Mouse (Mus musculus): ENCODE results near the gene Slc17a1. TPM values are rescaled to one million over a fixed set of nuclear protein-coding genes. Genes with fewer than 3 reads are reported as not detected.

Gene Slc17a1
- total RNA-seq (2014; rRNA removed), result not detected in 2 replicates
- polyA plus RNA-seq (2015; fragmentation: Nextera tagmentation; extraction: Ambion mirVana), result not detected in 2 replicates

- H3K9ac ChIP-seq (replicated peaks; ENCODE audit: low read length), result no peak within 1 kb of the TSS
- no peaks in the 10 kb centered on the region for H3K4me1 ChIP-seq (ENCODE audit: insufficient read depth, low read length)
- no peaks in the 10 kb centered on the region for H3K9me3 ChIP-seq (ENCODE audit: low read length)
- no peak within 1 kb of the TSS for H3K4me3 ChIP-seq (ENCODE audit: low read length)
- DNase-seq (ENCODE audit: low spot score), result no peak
- no peaks in the 10 kb centered on the region for H3K27me3 ChIP-seq (ENCODE audit: insufficient read depth, low read length)
- no peaks in the 10 kb centered on the region for H3K36me3 ChIP-seq (ENCODE audit: insufficient read depth, low read length)
- TF ChIP-seq CTCF (IDR thresholded peaks at IDR 0.05; ENCODE audit: low read depth), result no peak
- 89% methylated on average over 7 of the region's 7 CpGs for WGBS
- no peak within 1 kb of the TSS for H3K4me2 ChIP-seq (ENCODE audit: low read depth, low read length)
- H3K27ac ChIP-seq, result no peak within 1 kb of the TSS
- ATAC-seq, result no peak
Observed at GRCm38 (mm10) chr13:23867405-23867804, at the start of gene Slc17a1. TSS of gene Slc17a1 (plus strand) at chr13:23867750.

DNA sequence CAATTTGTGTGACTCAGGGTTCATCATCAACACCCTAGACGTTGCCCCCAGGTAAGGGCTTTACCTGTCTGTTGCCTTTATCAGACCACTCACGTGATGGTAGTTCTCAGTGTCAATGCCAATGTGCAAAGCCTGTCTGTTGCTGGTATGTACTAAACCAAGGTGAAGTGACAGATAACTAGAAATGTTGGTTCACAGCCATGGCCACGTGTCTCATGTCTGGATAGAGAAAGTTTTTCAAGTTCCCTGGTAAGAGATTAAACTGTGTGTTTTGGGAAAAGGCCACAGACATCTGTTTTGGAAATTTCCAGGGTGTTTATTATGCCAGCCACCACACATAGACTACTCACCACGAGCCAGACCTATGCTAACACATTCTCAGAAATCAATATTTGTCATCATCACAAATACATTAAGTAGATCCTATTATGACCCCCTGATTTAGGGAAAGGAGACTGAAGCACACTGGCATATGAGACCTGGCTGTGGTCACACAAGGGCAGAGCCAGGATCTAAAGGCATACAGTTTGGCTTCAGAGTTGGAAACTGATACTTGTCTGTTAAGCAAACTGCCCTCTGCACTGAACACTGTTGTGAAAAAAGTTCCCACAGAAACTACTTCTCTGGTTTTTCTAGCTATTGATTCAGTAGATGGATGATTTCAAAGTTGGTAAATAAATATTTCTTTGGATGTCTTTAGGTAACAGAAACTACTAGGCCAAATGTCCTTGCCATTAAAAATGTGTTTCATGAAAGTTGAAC lies 47.2 kb upstream of the Slc17a1 start:
- Histone ChIP-seq H3K4me3 (ENCODE audit: low read length) (no peak overlapping the region), H3K9ac (replicated peaks; ENCODE audit: low read length) (no peak overlapping the region), H3K27me3 (ENCODE audit: insufficient read depth, low read length) (no peaks in the 10 kb centered on the region), H3K27ac (no peak overlapping the region), H3K36me3 (ENCODE audit: insufficient read depth, low read length) (no peaks in the 10 kb centered on the region), H3K4me1 (ENCODE audit: insufficient read depth, low read length) (no peaks in the 10 kb centered on the region), H3K9me3 (ENCODE audit: low read length) (no peaks in the 10 kb centered on the region), H3K4me2 (ENCODE audit: low read depth, low read length) (no peak overlapping the region)
- WGBS, result 76% methylated on average over 4 of the region's 4 CpGs
- ATAC-seq (no peak), DNase-seq (ENCODE audit: low spot score) (no peak)
- TF ChIP-seq CTCF (IDR thresholded peaks at IDR 0.05; ENCODE audit: low read depth), result no peak

GRCm38 (mm10) chr13:23822213-23822612 lies 45.3 kb upstream of the Slc17a1 start:
- WGBS, result 81% methylated on average over 3 of the region's 3 CpGs
- Histone ChIP-seq H3K4me2 (ENCODE audit: low read depth, low read length) (no peak overlapping the region), H3K4me1 (ENCODE audit: insufficient read depth, low read length) (no peaks in the 10 kb centered on the region), H3K27me3 (ENCODE audit: insufficient read depth, low read length) (no peaks in the 10 kb centered on the region), H3K9me3 (ENCODE audit: low read length) (no peaks in the 10 kb centered on the region), H3K27ac (no peak overlapping the region), H3K4me3 (ENCODE audit: low read length) (no peak overlapping the region), H3K36me3 (ENCODE audit: insufficient read depth, low read length) (no peaks in the 10 kb centered on the region), H3K9ac (replicated peaks; ENCODE audit: low read length) (no peak overlapping the region)
- ATAC-seq (no peak), DNase-seq (ENCODE audit: low spot score) (no peak)
- no peak for TF ChIP-seq CTCF (IDR thresholded peaks at IDR 0.05; ENCODE audit: low read depth)

GRCm38 (mm10) chr13:23826606-23827005 lies 40.9 kb upstream of the Slc17a1 start:
- H3K4me1 ChIP-seq (ENCODE audit: insufficient read depth, low read length), result no peaks in the 10 kb centered on the region
- DNase-seq (ENCODE audit: low spot score) (no peak), ATAC-seq (no peak)
- no peaks in the 10 kb centered on the region for H3K27me3 ChIP-seq (ENCODE audit: insufficient read depth, low read length)
- H3K9me3 ChIP-seq (ENCODE audit: low read length), result no peaks in the 10 kb centered on the region
- no peak overlapping the region for H3K9ac ChIP-seq (replicated peaks; ENCODE audit: low read length)
- no peak overlapping the region for H3K27ac ChIP-seq
- H3K4me2 ChIP-seq (ENCODE audit: low read depth, low read length), result no peak overlapping the region
- 63% methylated on average over 3 of the region's 3 CpGs for WGBS
- no peak for TF ChIP-seq CTCF (IDR thresholded peaks at IDR 0.05; ENCODE audit: low read depth)
- H3K4me3 ChIP-seq (ENCODE audit: low read length), result no peak overlapping the region
- H3K36me3 ChIP-seq (ENCODE audit: insufficient read depth, low read length), result no peaks in the 10 kb centered on the region

DNA sequence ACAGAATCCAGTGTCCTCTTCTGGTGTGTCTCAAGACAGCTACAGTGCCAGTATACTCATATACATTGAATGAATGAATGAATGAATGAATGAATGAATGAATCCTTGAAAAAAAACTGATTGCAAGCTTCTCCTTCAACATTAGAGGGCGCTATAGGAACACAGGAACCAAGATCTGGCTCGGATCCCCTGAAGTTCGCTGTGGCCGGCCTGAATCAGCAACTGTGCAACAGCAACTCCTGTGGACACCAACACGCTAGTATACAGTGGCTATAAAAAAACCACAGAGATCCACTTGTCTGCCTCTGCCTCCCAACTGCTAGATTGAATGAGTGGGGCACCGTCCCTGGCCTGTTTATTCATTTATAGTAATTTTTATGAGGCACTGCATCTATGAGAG lies 34.5 kb upstream of the Slc17a1 start:
- Histone ChIP-seq H3K4me1 (ENCODE audit: insufficient read depth, low read length) (no peaks in the 10 kb centered on the region), H3K9me3 (ENCODE audit: low read length) (no peaks in the 10 kb centered on the region), H3K9ac (replicated peaks; ENCODE audit: low read length) (no peak overlapping the region), H3K36me3 (ENCODE audit: insufficient read depth, low read length) (no peaks in the 10 kb centered on the region), H3K4me2 (ENCODE audit: low read depth, low read length) (no peak overlapping the region), H3K27ac (no peak overlapping the region), H3K27me3 (ENCODE audit: insufficient read depth, low read length) (no peaks in the 10 kb centered on the region), H3K4me3 (ENCODE audit: low read length) (no peak overlapping the region)
- 11% methylated on average over 6 of the region's 6 CpGs for WGBS
- peak; percentile 79 for TF ChIP-seq CTCF (IDR thresholded peaks at IDR 0.05; ENCODE audit: low read depth)
- DNase-seq (ENCODE audit: low spot score) (peak; percentile 86), ATAC-seq (peak; percentile 70)

DNA sequence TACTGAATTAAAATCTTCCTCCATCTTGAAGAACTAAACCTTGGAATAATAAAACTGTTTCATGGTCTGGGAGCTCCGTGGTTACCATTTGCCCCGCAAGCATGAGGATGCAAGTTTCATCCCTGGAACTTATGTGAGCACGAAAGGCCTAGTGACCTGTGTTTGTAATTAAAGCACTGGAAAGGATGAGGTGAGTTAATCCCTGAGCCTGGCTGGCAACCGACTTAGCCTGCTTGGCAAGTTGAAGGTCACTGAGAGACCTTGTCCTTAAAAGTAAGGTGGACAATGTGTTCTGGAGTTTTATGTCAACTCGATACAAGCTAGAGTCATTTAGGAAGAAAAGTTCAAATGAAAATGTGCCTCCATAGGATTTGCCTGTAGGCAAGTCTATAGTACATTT lies 32.7 kb upstream of the Slc17a1 start:
- no peak for ATAC-seq
- no peak overlapping the region for H3K4me2 ChIP-seq (ENCODE audit: low read depth, low read length)
- no peak for TF ChIP-seq CTCF (IDR thresholded peaks at IDR 0.05; ENCODE audit: low read depth)
- WGBS, result 91% methylated on average over 5 of the region's 5 CpGs
- H3K27me3 ChIP-seq (ENCODE audit: insufficient read depth, low read length), result no peaks in the 10 kb centered on the region
- no peak overlapping the region for H3K27ac ChIP-seq
- no peaks in the 10 kb centered on the region for H3K36me3 ChIP-seq (ENCODE audit: insufficient read depth, low read length)
- H3K4me1 ChIP-seq (ENCODE audit: insufficient read depth, low read length), result no peaks in the 10 kb centered on the region
- no peak overlapping the region for H3K9ac ChIP-seq (replicated peaks; ENCODE audit: low read length)
- no peaks in the 10 kb centered on the region for H3K9me3 ChIP-seq (ENCODE audit: low read length)
- H3K4me3 ChIP-seq (ENCODE audit: low read length), result no peak overlapping the region
- DNase-seq (ENCODE audit: low spot score), result no peak

DNA sequence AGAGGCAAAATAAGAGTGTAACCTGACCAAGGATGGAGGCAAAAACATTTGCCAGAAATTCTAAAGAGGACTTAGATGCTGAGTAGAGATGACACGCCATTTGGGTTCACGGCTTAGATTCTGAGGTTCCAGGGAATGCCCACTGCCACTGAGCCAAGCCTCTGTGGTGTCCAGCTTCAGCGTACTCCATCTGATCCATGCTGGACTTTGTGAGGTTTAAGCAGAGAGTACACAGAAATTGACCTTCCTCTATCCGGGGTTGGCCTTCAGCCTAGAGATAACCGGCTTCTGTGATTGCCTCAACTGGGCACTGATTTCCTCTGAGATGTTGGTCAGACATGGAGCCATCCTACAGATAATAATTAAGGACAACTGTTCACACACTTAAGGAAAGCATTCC lies 30.9 kb upstream of the Slc17a1 start:
- 96% methylated on average over 5 of the region's 5 CpGs for WGBS
- ATAC-seq, result no peak
- Histone ChIP-seq H3K9ac (replicated peaks; ENCODE audit: low read length) (no peak overlapping the region), H3K4me1 (ENCODE audit: insufficient read depth, low read length) (no peaks in the 10 kb centered on the region), H3K4me3 (ENCODE audit: low read length) (no peak overlapping the region), H3K27me3 (ENCODE audit: insufficient read depth, low read length) (no peaks in the 10 kb centered on the region), H3K27ac (no peak overlapping the region), H3K9me3 (ENCODE audit: low read length) (no peaks in the 10 kb centered on the region), H3K36me3 (ENCODE audit: insufficient read depth, low read length) (no peaks in the 10 kb centered on the region), H3K4me2 (ENCODE audit: low read depth, low read length) (no peak overlapping the region)
- no peak for TF ChIP-seq CTCF (IDR thresholded peaks at IDR 0.05; ENCODE audit: low read depth)
- no peak for DNase-seq (ENCODE audit: low spot score)
